Mouse (Mus musculus) liver, postnatal 0 days (tissue): ENCODE measurements around the gene Gpbar1. TPM values are rescaled to one million over a fixed set of nuclear protein-coding genes. Genes with fewer than 3 reads are reported as not detected.

Experiments used
- ATAC-seq: fragments of 200-750 bp; cut with Nextera tagmentation; 2 replicates; pipeline ENCODE4 v1.8.0; 2017; ENCODE audit warnings: mild to moderate bottlenecking, moderate library complexity
- DNase-seq: peaks from one replicate; pipeline ENCODE4 v3.0.0-alpha.2; 2016
- H3K27ac ChIP-seq: fragments of 300-500 bp; sonication (generic); 2 replicates; pipeline ENCODE4 v1.5.1; 2014; ENCODE audit warnings: antibody characterized with exemption, moderate library complexity, mild to moderate bottlenecking, low read depth
- H3K27me3 ChIP-seq: fragments of 300-500 bp; sonication (generic); 2 replicates; pipeline ENCODE4 v1.6.1; 2014; ENCODE audit warnings: low read length, control low read depth, mixed read lengths; ENCODE audit not compliant: insufficient read depth
- H3K36me3 ChIP-seq: fragments of 300-500 bp; sonication (generic); replicated peaks from 2 replicates; pipeline ENCODE4 v1.6.1; 2014; ENCODE audit warnings: mild to moderate bottlenecking, control low read depth, low read length, moderate library complexity, mixed read lengths; ENCODE audit not compliant: insufficient read depth
- H3K4me1 ChIP-seq: fragments of 300-500 bp; sonication (generic); 2 replicates; pipeline ENCODE4 v1.6.1; 2014; ENCODE audit warnings: antibody characterized with exemption, mild to moderate bottlenecking, control low read depth; ENCODE audit not compliant: insufficient read depth
- H3K4me2 ChIP-seq: fragments of 300-500 bp; sonication (generic); 2 replicates; pipeline ENCODE4 v1.6.1; 2014; ENCODE audit warnings: low read depth, mild to moderate bottlenecking, low read length, moderate library complexity, mixed read lengths
- H3K4me3 ChIP-seq: fragments of 300-500 bp; sonication (generic); 2 replicates; pipeline ENCODE4 v1.5.1; 2014; ENCODE audit warnings: low read depth, low read length
- H3K9ac ChIP-seq: fragments of 300-500 bp; sonication (generic); replicated peaks from 2 replicates; pipeline ENCODE4 v1.6.1; 2014; ENCODE audit warnings: mild to moderate bottlenecking, moderate library complexity
- H3K9me3 ChIP-seq: fragments of 300-500 bp; sonication (generic); 2 replicates; pipeline ENCODE4 v1.6.1; 2016; ENCODE audit warnings: mild to moderate bottlenecking, control low read depth, low read length, mixed read lengths
- CTCF ChIP-seq: sonication (generic); IDR thresholded peaks from 2 replicates; pipeline ENCODE4 v1.5.1; 2016; ENCODE audit warnings: antibody characterized with exemption, low read depth
- EP300 ChIP-seq: IDR thresholded peaks from 2 replicates; pipeline ENCODE4 v1.6.1; 2016; ENCODE audit warnings: antibody characterized with exemption, low read depth, mild to moderate bottlenecking
- WGBS: fragments of 180-500 bp; shearing (Covaris S2); extraction: QIAGEN DNeasy Blood & Tissue Kit; methylation state at CpG from one replicate; pipeline ENCODE4 v1.1.7; 2014; ENCODE audit not compliant: insufficient replicate concordance; 5-methylcytosine and 5-hydroxymethylcytosine counted together
- polyA plus RNA-seq: library from polyadenylated mRNA; unstranded; fragments of >200 nt; fragmentation: Nextera tagmentation; extraction: Ambion mirVana; gene quantifications from 2 replicates; pipeline ENCODE4 v1.2.1, GENCODE M21; 2015

The Gpbar1 gene
- 0.20 and 0.22 TPM in 2 replicates for polyA plus RNA-seq

GRCm38 (mm10) chr1:74278538-74278937, at the start of gene Gpbar1:
Gene Gpbar1, plus strand, starts transcription at chr1:74278550.
- Histone ChIP-seq H3K4me2 (no peak within 1 kb of the TSS), H3K36me3 (peaks cover 25% of the 10 kb centered on the region), H3K4me3 (no peak within 1 kb of the TSS), H3K27ac (no peak within 1 kb of the TSS), H3K9ac (no peak within 1 kb of the TSS), H3K4me1 (peaks cover 3% of the 10 kb centered on the region), H3K9me3 (no peaks in the 10 kb centered on the region), H3K27me3 (no peaks in the 10 kb centered on the region)
- ATAC-seq (no peak), DNase-seq (no peak)
- TF ChIP-seq EP300 (no peak), CTCF (no peak)
- 81% methylated on average over 10 of the region's 10 CpGs for WGBS

GRCm38 (mm10) chr1:74229942-74230341, 48.4 kb upstream of the Gpbar1 start:
- H3K27ac ChIP-seq, result peak overlapping the region; percentile 65
- no peak overlapping the region for H3K4me3 ChIP-seq
- TF ChIP-seq EP300 (no peak), CTCF (no peak)
- no peaks in the 10 kb centered on the region for H3K27me3 ChIP-seq
- H3K4me1 ChIP-seq, result peaks cover 6% of the 10 kb centered on the region; the same call in 1 of the 2 replicates
- DNase-seq (no peak), ATAC-seq (peak; percentile 80)
- H3K9ac ChIP-seq, result no peak overlapping the region
- H3K4me2 ChIP-seq, result no peak overlapping the region
- 51% methylated on average over 2 of the region's 2 CpGs for WGBS
- no peaks in the 10 kb centered on the region for H3K9me3 ChIP-seq
- no peaks in the 10 kb centered on the region for H3K36me3 ChIP-seq

- DNase-seq (no peak), ATAC-seq (no peak)
- peaks cover 6% of the 10 kb centered on the region; the same call in 1 of the 2 replicates for H3K4me1 ChIP-seq
- H3K4me3 ChIP-seq, result no peak overlapping the region
- no peaks in the 10 kb centered on the region for H3K9me3 ChIP-seq
- no peak for TF ChIP-seq EP300
- TF ChIP-seq CTCF, result no peak
- H3K4me2 ChIP-seq, result no peak overlapping the region
- H3K9ac ChIP-seq, result no peak overlapping the region
- 33% methylated on average over 1 of the region's 1 CpGs for WGBS
- H3K27me3 ChIP-seq, result no peaks in the 10 kb centered on the region
- H3K36me3 ChIP-seq, result no peaks in the 10 kb centered on the region
- no peak overlapping the region for H3K27ac ChIP-seq
Measured at GRCm38 (mm10) chr1:74230992-74231391, 47.4 kb upstream of the Gpbar1 start.

GRCm38 (mm10) chr1:74235938-74236589, 42.3 kb upstream of the Gpbar1 start, which contains the start of gene Arpc2:
Gene Arpc2, plus strand, starts transcription at chr1:74236084.
- WGBS, result 4% methylated on average over 43 of the region's 55 CpGs
- peak; percentile 99 for DNase-seq

GRCm38 (mm10) chr1:74236590-74237317, 41.6 kb upstream of the Gpbar1 start:
- peak overlapping the region; percentile 99 for H3K4me3 ChIP-seq
- no peaks in the 10 kb centered on the region; the same call in 1 of the 2 replicates for H3K36me3 ChIP-seq
- H3K27ac ChIP-seq, result peak overlapping the region; percentile 99
- H3K4me2 ChIP-seq, result peak overlapping the region; percentile 93
- no peaks in the 10 kb centered on the region for H3K27me3 ChIP-seq
- no peaks in the 10 kb centered on the region for H3K9me3 ChIP-seq
- no peak for TF ChIP-seq CTCF
- TF ChIP-seq EP300, result no peak
- DNase-seq, result peak; percentile 74
- H3K9ac ChIP-seq, result peak overlapping the region; percentile 97
- H3K4me1 ChIP-seq, result peaks cover 37% of the 10 kb centered on the region
- ATAC-seq, result peak; percentile 44
- WGBS, result under 1% methylated on average over 47 of the region's 57 CpGs

More at GRCm38 (mm10) chr1:74235938-74236589, 42.3 kb upstream of the Gpbar1 start, which contains the start of gene Arpc2:
- Histone ChIP-seq H3K36me3 (no peaks in the 10 kb centered on the region; the same call in 1 of the 2 replicates), H3K9ac (peak within 1 kb of the TSS; percentile 97), H3K9me3 (no peaks in the 10 kb centered on the region), H3K4me1 (peaks cover 33% of the 10 kb centered on the region), H3K27me3 (no peaks in the 10 kb centered on the region), H3K4me3 (peak within 1 kb of the TSS; percentile 99), H3K27ac (peak within 1 kb of the TSS; percentile 99), H3K4me2 (peak within 1 kb of the TSS; percentile 94)
- peak; percentile 98 for ATAC-seq
- TF ChIP-seq EP300 (no peak), CTCF (no peak)

GRCm38 (mm10) chr1:74237671-74238070, 40.7 kb upstream of the Gpbar1 start:
- peak overlapping the region; percentile 93 for H3K4me2 ChIP-seq
- no peaks in the 10 kb centered on the region for H3K27me3 ChIP-seq
- DNase-seq, result no peak
- no peak for ATAC-seq
- peak overlapping the region; percentile 97 for H3K9ac ChIP-seq
- TF ChIP-seq EP300 (no peak), CTCF (no peak)
- H3K4me1 ChIP-seq, result peaks cover 37% of the 10 kb centered on the region
- H3K4me3 ChIP-seq, result peak overlapping the region; percentile 99
- 7% methylated on average over 5 of the region's 5 CpGs for WGBS
- peak overlapping the region; percentile 99 for H3K27ac ChIP-seq
- H3K9me3 ChIP-seq, result no peaks in the 10 kb centered on the region
- no peaks in the 10 kb centered on the region; the same call in 1 of the 2 replicates for H3K36me3 ChIP-seq
